Mouse (Mus musculus) large intestine, adult 2 months (tissue): Measurements from ENCODE around the gene Atp2a3. TPM values are rescaled to one million over a fixed set of nuclear protein-coding genes. Genes with fewer than 3 reads are reported as not detected.

Source experiments
- DNase-seq: peaks from one replicate; pipeline ENCODE4 v3.0.0-alpha.2; 2012; ENCODE audit warnings: low read depth, low spot score
- WGBS: fragments of 180-500 bp; shearing (Covaris S2); methylation state at CpG from one replicate; pipeline ENCODE4 v1.1.7; 2018; 5-methylcytosine and 5-hydroxymethylcytosine counted together
- polyA plus RNA-seq: library from polyadenylated mRNA; depleted of rRNA; stranded (reverse); fragments of >200 nt; gene quantifications from 2 replicates; pipeline ENCODE4 v1.2.3, GENCODE M21; 2012; rRNA removed

Atp2a3 gene
- polyA plus RNA-seq, 1 experiment = 118 TPM

DNA sequence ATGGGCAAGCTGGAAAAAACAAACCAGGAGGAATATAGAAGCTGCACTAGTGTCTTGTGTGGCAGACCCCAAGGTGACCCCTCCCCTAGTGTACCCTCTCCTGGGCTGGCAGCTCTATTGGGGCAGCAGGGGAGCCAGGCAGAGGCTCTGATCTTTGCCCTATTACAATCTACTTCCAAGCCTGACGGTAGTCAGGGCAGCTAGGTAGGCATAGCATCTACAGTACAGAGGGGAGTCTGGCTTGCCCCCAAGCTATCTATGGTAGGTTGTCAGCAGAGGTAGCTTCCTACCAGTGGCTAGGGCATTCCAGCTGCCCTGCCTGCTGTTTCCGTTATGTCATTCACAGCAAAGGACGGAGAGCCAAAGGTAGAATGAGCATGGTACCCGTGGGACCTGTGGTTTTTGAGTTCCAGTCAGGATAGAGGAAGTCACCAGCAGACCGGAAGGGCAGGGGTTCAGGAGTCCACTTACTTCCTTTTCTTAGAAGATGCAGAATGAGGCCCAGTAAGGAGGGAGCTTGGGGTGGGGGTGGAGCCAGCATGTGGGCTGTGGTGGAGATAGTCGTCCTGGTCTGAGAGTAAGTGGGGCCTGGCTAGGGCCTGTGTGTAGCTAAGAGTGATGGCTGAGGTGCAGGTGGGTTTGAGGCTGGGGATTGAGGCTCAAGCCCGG lies 63.4 kb downstream of the Atp2a3 start:
- no peak for DNase-seq
- WGBS = 45% methylated on average over 7 of the region's 7 CpGs

DNA sequence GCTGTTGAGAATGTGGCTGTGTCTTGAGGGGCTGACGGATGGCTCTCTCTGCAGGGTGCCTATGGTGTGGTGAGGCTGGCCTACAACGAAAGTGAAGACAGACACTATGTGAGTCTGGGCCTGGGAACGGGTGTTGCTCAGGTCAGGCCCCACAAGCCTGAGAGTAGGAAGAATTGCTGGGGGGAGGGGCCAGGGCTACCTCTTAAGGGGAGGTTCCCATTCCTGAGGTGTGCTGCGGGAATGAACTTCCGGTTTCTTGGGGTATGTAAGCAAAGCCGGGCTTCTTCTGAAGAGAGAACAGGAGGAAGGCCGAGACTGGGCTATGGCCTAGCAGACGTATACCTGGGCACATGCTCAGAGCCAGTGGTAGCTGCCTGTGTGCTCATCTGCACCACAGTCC lies 66.0 kb downstream of the Atp2a3 start:
- no peak for DNase-seq
- 41% methylated on average over 8 of the region's 8 CpGs for WGBS

DNA sequence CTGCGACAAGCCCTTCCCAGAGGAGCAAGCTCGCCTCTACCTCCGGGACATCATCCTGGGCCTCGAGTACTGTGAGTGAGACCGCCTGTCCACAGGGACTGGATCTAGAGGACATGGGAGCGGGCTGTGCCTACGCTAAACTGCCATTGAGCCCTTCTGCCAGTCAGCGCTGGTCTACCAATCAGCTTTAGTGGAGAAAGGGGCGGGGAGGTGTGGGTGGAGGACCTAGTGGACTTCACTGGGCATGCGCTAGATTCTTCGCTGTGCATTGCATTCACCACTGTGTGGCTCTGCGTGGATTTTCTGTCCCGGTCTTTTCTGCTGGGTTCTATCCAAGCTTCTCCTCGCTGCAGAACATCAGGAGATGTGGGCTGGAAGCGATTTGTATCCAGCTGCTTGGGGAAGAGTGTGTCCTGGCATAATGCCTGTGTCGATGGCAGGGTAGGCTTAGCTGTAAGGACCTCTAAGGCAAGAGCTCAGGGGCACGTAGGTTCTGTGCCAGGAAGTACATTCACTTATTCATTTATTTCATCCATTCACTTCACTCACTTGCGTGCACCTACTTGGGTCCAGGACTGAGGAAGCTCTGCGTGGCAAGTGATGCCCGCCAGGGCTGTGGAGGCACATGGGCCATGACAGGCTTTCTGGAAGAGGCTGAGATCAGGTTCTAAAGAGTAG lies 70.0 kb downstream of the Atp2a3 start:
- WGBS = 21% methylated on average over 20 of the region's 20 CpGs
- peak; percentile 75 for DNase-seq

DNA sequence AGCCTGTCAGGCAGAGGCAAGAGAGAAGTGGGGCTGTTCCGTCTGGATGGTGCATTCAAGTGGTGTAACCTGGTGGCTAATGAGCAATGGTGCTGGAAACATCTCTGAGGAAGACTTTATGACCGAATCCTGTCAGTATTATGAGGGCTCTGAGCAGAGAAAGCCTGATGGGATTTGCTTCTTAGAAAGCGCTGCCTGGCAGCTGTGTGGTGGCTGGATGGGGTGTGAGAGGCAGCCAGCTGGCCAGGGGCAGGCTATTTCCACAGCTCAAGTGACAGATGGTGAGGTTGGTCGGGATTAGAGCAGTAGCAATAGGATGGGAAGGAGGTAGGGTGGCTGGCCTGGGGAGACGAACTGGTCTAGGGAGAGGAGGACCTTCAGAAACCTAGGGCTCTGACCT lies 70.6 kb downstream of the Atp2a3 start:
- 74% methylated on average over 5 of the region's 5 CpGs for WGBS
- no peak for DNase-seq

DNA sequence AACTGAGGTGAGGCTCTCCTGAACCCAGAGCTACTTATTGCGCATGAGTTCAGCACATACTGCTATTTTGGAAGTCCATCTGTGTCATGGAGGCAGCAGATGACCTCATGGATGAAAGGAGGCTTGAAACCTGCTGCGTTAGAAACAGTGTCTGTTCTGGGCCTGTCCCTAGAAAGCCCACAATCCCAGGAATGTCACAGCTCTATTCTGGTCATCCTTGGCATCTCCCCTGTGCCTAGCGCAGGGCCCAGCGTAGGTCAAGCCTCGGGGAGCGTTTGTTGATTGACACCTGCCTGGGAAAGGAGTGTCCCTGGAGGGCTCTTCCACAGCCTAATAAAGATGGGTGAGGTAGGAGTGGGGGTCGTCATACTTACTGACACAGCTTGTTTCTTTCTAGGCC lies 75.1 kb downstream of the Atp2a3 start:
- no peak for DNase-seq
- 74% methylated on average over 7 of the region's 7 CpGs for WGBS

DNA sequence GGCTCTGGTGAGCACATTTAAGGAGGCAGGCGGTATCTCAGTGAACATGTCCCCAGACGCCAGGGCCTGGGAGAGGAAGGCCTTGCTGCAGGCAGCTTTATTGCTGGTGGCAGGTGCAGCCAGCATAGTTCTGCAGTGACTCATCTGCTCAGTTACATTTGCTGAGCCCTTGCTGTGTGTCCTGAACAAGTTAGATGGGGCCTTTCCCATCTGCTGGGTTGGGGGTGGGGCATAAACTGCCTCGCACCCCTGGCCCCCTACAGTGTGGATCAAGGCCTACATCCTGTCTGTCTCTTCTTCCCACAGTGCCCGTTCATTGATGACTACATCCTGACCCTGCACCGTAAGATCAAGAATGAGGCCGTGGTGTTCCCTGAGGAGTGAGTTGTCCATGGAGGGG lies 75.9 kb downstream of the Atp2a3 start:
- 33% methylated on average over 6 of the region's 6 CpGs for WGBS
- DNase-seq = no peak

DNA sequence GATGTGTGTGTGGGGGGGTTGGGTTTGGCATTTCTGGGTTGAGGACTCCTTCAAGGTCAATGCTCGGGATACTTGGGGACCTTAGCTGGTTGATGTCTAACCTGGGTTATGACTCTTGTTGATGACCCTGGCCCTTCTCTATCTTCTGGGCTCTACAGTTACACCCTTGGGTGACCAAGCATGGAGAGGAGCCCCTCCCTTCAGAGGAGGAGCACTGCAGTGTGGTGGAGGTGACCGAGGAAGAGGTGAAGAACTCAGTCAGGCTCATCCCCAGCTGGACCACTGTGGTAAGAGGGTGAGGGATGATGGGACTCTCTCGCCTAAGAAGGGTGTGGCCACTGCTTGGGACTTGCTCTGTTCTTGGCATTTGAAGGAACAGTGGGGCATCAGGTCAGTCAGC lies 76.7 kb downstream of the Atp2a3 start:
- WGBS = 88% methylated on average over 3 of the region's 3 CpGs
- no peak for DNase-seq

DNA sequence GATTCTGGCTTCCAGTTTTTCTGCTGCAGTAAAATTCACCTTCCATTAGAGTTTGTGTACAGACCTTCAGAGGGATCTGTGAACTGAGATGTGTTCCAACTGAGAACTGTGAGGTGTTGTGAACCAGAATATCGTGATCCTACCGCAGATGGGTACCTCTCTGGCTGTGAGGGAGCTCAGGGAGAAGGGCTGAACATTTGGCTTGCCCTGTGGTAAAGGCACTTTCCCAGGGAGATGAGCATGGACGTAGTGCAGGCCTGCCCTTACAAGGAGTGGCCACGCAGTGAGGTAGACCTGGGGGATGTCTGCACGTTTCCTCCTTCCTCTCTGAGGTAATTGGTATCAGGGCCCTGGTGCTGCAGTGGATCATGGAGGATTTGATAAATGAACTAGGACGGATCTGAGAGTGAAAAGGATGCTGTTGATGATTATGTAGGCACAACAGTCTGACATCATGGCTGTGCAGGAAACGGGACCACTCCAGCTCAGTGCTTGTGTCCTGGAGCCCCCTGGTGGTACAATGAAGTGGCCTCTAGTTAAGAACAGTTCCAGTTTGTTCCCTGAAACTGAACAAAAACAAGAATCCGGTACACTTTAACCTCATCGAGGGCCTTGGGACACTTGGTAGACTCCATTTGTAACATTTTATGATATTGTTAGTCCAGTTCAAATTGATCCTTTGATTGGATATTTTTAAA lies 78.3 kb downstream of the Atp2a3 start:
- WGBS = 63% methylated on average over 9 of the region's 9 CpGs
- no peak for DNase-seq

Other genes starting within 250 kb of the Atp2a3 start
- 3.9 and 5.8 TPM in 2 replicates for gene Cyb5d2, start 165.0 kb upstream of the Atp2a3 start, polyA plus RNA-seq
- gene Zzef1, start 164.9 kb upstream of the Atp2a3 start, polyA plus RNA-seq = 56.0 and 81.0 TPM in 2 replicates
- 6.5 and 11.8 TPM in 2 replicates for gene P2rx1, start 37.9 kb downstream of the Atp2a3 start, polyA plus RNA-seq
- 3.8 and 4.2 TPM in 2 replicates for gene Camkk1, start 57.8 kb downstream of the Atp2a3 start, polyA plus RNA-seq
- 2.2 and 2.4 TPM in 2 replicates for gene Ncbp3, start 86.6 kb downstream of the Atp2a3 start, polyA plus RNA-seq
- 5.4 and 12.1 TPM in 2 replicates for gene Itgae, start 129.4 kb downstream of the Atp2a3 start, polyA plus RNA-seq
- gene Haspin, start 177.1 kb downstream of the Atp2a3 start, polyA plus RNA-seq = 3.1 and 3.6 TPM in 2 replicates
- gene P2rx5, start 199.3 kb downstream of the Atp2a3 start, polyA plus RNA-seq = 0.43 and 0.44 TPM in 2 replicates
- 37.8 and 40.2 TPM in 2 replicates for gene Emc6, start 215.9 kb downstream of the Atp2a3 start, polyA plus RNA-seq
- 221 and 232 TPM in 2 replicates for gene Tax1bp3, start 215.9 kb downstream of the Atp2a3 start, polyA plus RNA-seq
- 14.2 and 19.4 TPM in 2 replicates for gene Ctns, start 237.9 kb downstream of the Atp2a3 start, polyA plus RNA-seq
- gene Shpk, start 238.3 kb downstream of the Atp2a3 start, polyA plus RNA-seq = 10.4 and 18.9 TPM in 2 replicates